Mouse (Mus musculus): ENCODE data around the gene Fads1. TPM values are rescaled to one million over a fixed set of nuclear protein-coding genes. Genes with fewer than 3 reads are reported as not detected.

Gene Fads1
- total and polyA plus RNA-seq, 3 experiments: 145 to 366 (median 307) TPM

DNA sequence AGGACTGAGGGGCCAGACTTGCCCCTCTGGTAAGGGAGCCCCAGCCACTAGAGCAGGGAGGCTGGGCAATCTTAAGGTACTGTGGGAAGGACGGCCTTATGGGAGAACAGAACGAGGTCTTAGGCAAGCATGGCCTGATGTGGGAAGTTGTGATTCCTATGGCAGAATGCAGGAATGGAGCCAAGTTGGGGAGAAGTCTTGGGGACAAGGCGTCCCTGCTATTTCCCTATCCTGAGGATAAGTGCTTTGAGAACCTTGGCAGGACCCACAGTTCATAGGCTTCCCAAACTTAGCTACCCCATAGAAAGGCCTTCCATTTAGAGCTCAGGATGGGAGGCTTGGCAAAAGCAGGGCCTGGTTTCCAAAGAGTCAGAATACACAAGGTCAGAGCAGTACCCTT, 26.2 kb downstream of the Fads1 start:
- peaks cover 83% of the 10 kb centered on the region for H3K36me3 ChIP-seq (replicated peaks)
- TF ChIP-seq GATA2 (IDR thresholded peaks at IDR 0.05; ENCODE audit: borderline replicate concordance, low read depth, low read length): no peak
- no peak for TF ChIP-seq GATA1 (IDR thresholded peaks at IDR 0.05; ENCODE audit: borderline replicate concordance, low read length)
- no peak for TF ChIP-seq POLR2AphosphoS5 (IDR thresholded peaks at IDR 0.05; ENCODE audit: insufficient replicate concordance, low read depth, low read length)
- no peak for TF ChIP-seq CTCF (IDR thresholded peaks at IDR 0.05; ENCODE audit: low read depth, low read length)
- TF ChIP-seq TAL1 (conservative IDR thresholded peaks at IDR 0.05; ENCODE audit: low read depth, low read length): no peak
- DNase-seq (ENCODE audit: low spot score) (no peak), ATAC-seq (ENCODE audit: extremely low read depth, insufficient number of reproducible peaks, low FRiP score, poor library complexity, severe bottlenecking) (no peak)
- H3K9me3 ChIP-seq (replicated peaks): no peaks in the 10 kb centered on the region
- H3K27me3 ChIP-seq (ENCODE audit: insufficient read depth, low read length): no peaks in the 10 kb centered on the region
- peaks cover 51% of the 10 kb centered on the region for H3K4me1 ChIP-seq (ENCODE audit: insufficient read depth, low read depth, low read length)
- H3K4me3 ChIP-seq (ENCODE audit: low read depth, low read length): no peak overlapping the region

GRCm38 (mm10) chr19:10210885-10211284, 28.2 kb downstream of the Fads1 start:
- Histone ChIP-seq H3K4me3 (ENCODE audit: low read depth, low read length) (no peak overlapping the region), H3K9me3 (replicated peaks) (no peaks in the 10 kb centered on the region), H3K36me3 (replicated peaks) (peaks cover 73% of the 10 kb centered on the region), H3K4me1 (ENCODE audit: insufficient read depth, low read depth, low read length) (peaks cover 36% of the 10 kb centered on the region), H3K27me3 (ENCODE audit: insufficient read depth, low read length) (peaks cover 13% of the 10 kb centered on the region)
- ATAC-seq (ENCODE audit: extremely low read depth, insufficient number of reproducible peaks, low FRiP score, poor library complexity, severe bottlenecking) (no peak), DNase-seq (ENCODE audit: low spot score) (no peak)
- TF ChIP-seq GATA1 (IDR thresholded peaks at IDR 0.05; ENCODE audit: borderline replicate concordance, low read length): no peak
- no peak for TF ChIP-seq TAL1 (conservative IDR thresholded peaks at IDR 0.05; ENCODE audit: low read depth, low read length)
- TF ChIP-seq POLR2AphosphoS5 (IDR thresholded peaks at IDR 0.05; ENCODE audit: insufficient replicate concordance, low read depth, low read length): no peak
- TF ChIP-seq GATA2 (IDR thresholded peaks at IDR 0.05; ENCODE audit: borderline replicate concordance, low read depth, low read length): no peak
- no peak for TF ChIP-seq CTCF (IDR thresholded peaks at IDR 0.05; ENCODE audit: low read depth, low read length)

- peaks cover 43% of the 10 kb centered on the region for H3K36me3 ChIP-seq (replicated peaks)
- no peak for TF ChIP-seq GATA2 (IDR thresholded peaks at IDR 0.05; ENCODE audit: borderline replicate concordance, low read depth, low read length)
- TF ChIP-seq POLR2AphosphoS5 (IDR thresholded peaks at IDR 0.05; ENCODE audit: insufficient replicate concordance, low read depth, low read length): no peak
- TF ChIP-seq CTCF (IDR thresholded peaks at IDR 0.05; ENCODE audit: low read depth, low read length): no peak
- no peak for TF ChIP-seq GATA1 (IDR thresholded peaks at IDR 0.05; ENCODE audit: borderline replicate concordance, low read length)
- no peak for TF ChIP-seq TAL1 (conservative IDR thresholded peaks at IDR 0.05; ENCODE audit: low read depth, low read length)
- no peak for ATAC-seq (ENCODE audit: extremely low read depth, insufficient number of reproducible peaks, low FRiP score, poor library complexity, severe bottlenecking)
- no peaks in the 10 kb centered on the region for H3K9me3 ChIP-seq (replicated peaks)
- H3K4me1 ChIP-seq (ENCODE audit: insufficient read depth, low read depth, low read length): peaks cover 28% of the 10 kb centered on the region
- no peak for DNase-seq (ENCODE audit: low spot score)
- no peak overlapping the region for H3K4me3 ChIP-seq (ENCODE audit: low read depth, low read length)
- H3K27me3 ChIP-seq (ENCODE audit: insufficient read depth, low read length): peaks cover 38% of the 10 kb centered on the region
Observed at GRCm38 (mm10) chr19:10213796-10214471, 31.2 kb downstream of the Fads1 start.

GRCm38 (mm10) chr19:10216101-10216500, 33.4 kb downstream of the Fads1 start:
- Histone ChIP-seq H3K9me3 (replicated peaks) (no peaks in the 10 kb centered on the region), H3K27me3 (ENCODE audit: insufficient read depth, low read length) (peaks cover 49% of the 10 kb centered on the region), H3K36me3 (replicated peaks) (peaks cover 21% of the 10 kb centered on the region), H3K4me3 (ENCODE audit: low read depth, low read length) (no peak overlapping the region), H3K4me1 (ENCODE audit: insufficient read depth, low read depth, low read length) (peaks cover 21% of the 10 kb centered on the region)
- DNase-seq (ENCODE audit: low spot score) (no peak), ATAC-seq (ENCODE audit: extremely low read depth, insufficient number of reproducible peaks, low FRiP score, poor library complexity, severe bottlenecking) (no peak)
- TF ChIP-seq GATA2 (IDR thresholded peaks at IDR 0.05; ENCODE audit: borderline replicate concordance, low read depth, low read length) (no peak), POLR2AphosphoS5 (IDR thresholded peaks at IDR 0.05; ENCODE audit: insufficient replicate concordance, low read depth, low read length) (no peak), GATA1 (IDR thresholded peaks at IDR 0.05; ENCODE audit: borderline replicate concordance, low read length) (no peak), CTCF (IDR thresholded peaks at IDR 0.05; ENCODE audit: low read depth, low read length) (no peak), TAL1 (conservative IDR thresholded peaks at IDR 0.05; ENCODE audit: low read depth, low read length) (no peak)

- Histone ChIP-seq H3K4me3 (ENCODE audit: low read depth, low read length) (no peak overlapping the region), H3K27me3 (ENCODE audit: insufficient read depth, low read length) (peaks cover 67% of the 10 kb centered on the region), H3K4me1 (ENCODE audit: insufficient read depth, low read depth, low read length) (peaks cover 14% of the 10 kb centered on the region), H3K36me3 (replicated peaks) (no peaks in the 10 kb centered on the region), H3K9me3 (replicated peaks) (no peaks in the 10 kb centered on the region)
- ATAC-seq (ENCODE audit: extremely low read depth, insufficient number of reproducible peaks, low FRiP score, poor library complexity, severe bottlenecking) (no peak), DNase-seq (ENCODE audit: low spot score) (peak; percentile 59)
- TF ChIP-seq CTCF (IDR thresholded peaks at IDR 0.05; ENCODE audit: low read depth, low read length) (peak; percentile 52; the same call in 1 of the 2 replicates), TAL1 (conservative IDR thresholded peaks at IDR 0.05; ENCODE audit: low read depth, low read length) (no peak)
Observed at GRCm38 (mm10) chr19:10219108-10219507, 36.4 kb downstream of the Fads1 start.

DNA sequence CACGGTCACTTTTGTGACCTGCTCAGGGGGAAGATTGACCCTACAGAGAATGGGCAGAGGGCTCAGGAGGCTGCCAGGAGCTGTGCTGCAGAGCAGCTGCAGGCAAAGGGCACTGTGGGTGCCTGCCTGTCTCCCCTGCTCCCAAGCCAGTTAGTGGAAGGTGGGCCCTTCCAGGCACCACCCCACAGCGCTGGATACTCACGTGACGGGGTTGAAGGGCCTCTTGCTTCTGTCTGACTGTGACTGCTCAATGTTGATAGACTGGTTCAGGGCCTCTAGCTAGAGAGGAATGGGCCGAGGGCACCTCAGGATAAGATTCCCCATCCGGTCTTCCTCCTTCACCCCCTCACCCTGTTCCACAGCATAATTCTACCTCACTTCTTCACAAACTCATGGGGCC, 36.9 kb downstream of the Fads1 start:
- no peak for DNase-seq (ENCODE audit: low spot score)
- no peak for ATAC-seq (ENCODE audit: extremely low read depth, insufficient number of reproducible peaks, low FRiP score, poor library complexity, severe bottlenecking)

More for the DNA sequence above, 36.9 kb downstream of the Fads1 start:
- Histone ChIP-seq H3K4me1 (ENCODE audit: insufficient read depth, low read depth, low read length) (peaks cover 14% of the 10 kb centered on the region), H3K27me3 (ENCODE audit: insufficient read depth, low read length) (peaks cover 72% of the 10 kb centered on the region), H3K9me3 (replicated peaks) (no peaks in the 10 kb centered on the region), H3K36me3 (replicated peaks) (no peaks in the 10 kb centered on the region), H3K4me3 (ENCODE audit: low read depth, low read length) (no peak overlapping the region)
- no peak for TF ChIP-seq TAL1 (conservative IDR thresholded peaks at IDR 0.05; ENCODE audit: low read depth, low read length)
- no peak for TF ChIP-seq GATA2 (IDR thresholded peaks at IDR 0.05; ENCODE audit: borderline replicate concordance, low read depth, low read length)
- no peak for TF ChIP-seq POLR2AphosphoS5 (IDR thresholded peaks at IDR 0.05; ENCODE audit: insufficient replicate concordance, low read depth, low read length)
- TF ChIP-seq GATA1 (IDR thresholded peaks at IDR 0.05; ENCODE audit: borderline replicate concordance, low read length): no peak
- TF ChIP-seq CTCF (IDR thresholded peaks at IDR 0.05; ENCODE audit: low read depth, low read length): no peak
